Comparison of ENCODE assay signal across 9 mouse cellular contexts in the genomic region with DNA sequence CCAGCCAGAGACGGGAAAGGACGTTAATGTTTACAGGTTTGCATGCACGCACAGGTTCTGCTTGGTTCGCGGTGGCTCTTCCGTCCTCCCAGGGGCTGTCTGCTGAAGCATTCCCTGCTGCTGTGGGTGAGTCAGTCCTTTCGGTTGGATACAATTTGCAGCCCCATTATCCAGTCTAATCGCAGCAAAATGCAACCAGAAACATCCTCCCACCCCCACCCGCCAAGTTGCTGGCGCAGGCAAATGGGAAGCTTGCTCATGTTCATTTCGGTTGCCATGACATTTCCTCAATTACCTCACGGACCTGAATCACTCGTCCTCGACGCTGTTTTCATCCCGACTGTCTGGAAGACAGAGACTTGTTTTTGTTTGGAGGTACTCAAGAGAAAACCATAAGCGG.
DNase-seq lines count a peak whose midpoint lies in the region; ATAC-seq lines count a peak whose summit lies in the region.
"Had no signal": no experiment of that assay in that cellular context is flagged by ENCODE, and none has a peak within 500 bp of the region (broad histone marks: within the 10 kb centered on the region; RNA-seq: fewer than 3 reads in every experiment).

No protein-coding gene starts in this region.

- H3K4me1 ChIP-seq in forebrain, embryonic 14.5 days (ENCODE audit: control insufficient read depth, insufficient read depth, low read length), result peaks cover 25% of the 10 kb centered on the region

- no peak overlapping the region for H3K9ac ChIP-seq in forebrain, embryonic 14.5 days (ENCODE audit: low read length)

- H3K9me3 ChIP-seq in forebrain, embryonic 14.5 days (replicated peaks; ENCODE audit: control insufficient read depth, low read length), result no peaks in the 10 kb centered on the region

- peak overlapping the region; percentile 49; the same call in 1 of the 2 replicates for H3K27ac ChIP-seq in forebrain, embryonic 14.5 days (ENCODE audit: low read depth, low read length)

- H3K4me3 ChIP-seq in forebrain, embryonic 14.5 days (ENCODE audit: low read depth, low read length), result no peak overlapping the region

- intact Hi-C loops in left cerebral cortex, postnatal 14 days (cut with DNase I), result loop anchor here (5.0 kb wide), 1 partner anchor 441 kb away; no protein-coding TSS in a partner anchor

- ATAC-seq in frontal cortex, adult (ENCODE audit: low TSS enrichment), result peak; percentile 51
- peak; percentile 59 for ATAC-seq in forebrain, embryonic 14.5 days
- ATAC-seq in CD4-positive, CD25-positive, alpha-beta regulatory T cell, adult 4 months, result no peak

- no peaks in the 10 kb centered on the region for H3K27me3 ChIP-seq in forebrain, embryonic 14.5 days (replicated peaks; ENCODE audit: control insufficient read depth, insufficient read depth, low read length)

- DNase-seq in frontal cortex, postnatal 14 days (ENCODE audit: low spot score in 2 of 2), result no peak
- DNase-seq in forebrain, embryonic 14.5 days (ENCODE audit: low spot score), result peak; percentile 80
- peak; percentile 24 to 63 for DNase-seq in left cerebral cortex, postnatal 14 days (ENCODE audit: low spot score in 2 of 2)
- peak; percentile 51 to 53 for DNase-seq in right cerebral cortex, adult 2 months (ENCODE audit: low spot score in 2 of 2)
- DNase-seq in gastrocnemius, postnatal 10 days, result no peak
- DNase-seq in spleen, adult 12 weeks (ENCODE audit: low spot score), result no peak
- DNase-seq: adrenal gland, postnatal 14 days had no signal

- H3K4me2 ChIP-seq in forebrain, embryonic 14.5 days (ENCODE audit: low read length), result peak overlapping the region; percentile 8

- 33% methylated on average over 17 of the region's 17 CpGs for WGBS in forebrain, embryonic 14.5 days

- no peaks in the 10 kb centered on the region for H3K36me3 ChIP-seq in forebrain, embryonic 14.5 days (ENCODE audit: control insufficient read depth, insufficient read depth, low read length)

Comparison
In these comparisons a context has a peak if more than half of its experiments do, and no peak if none do; other contexts are left out.
1. DNase-seq: peak in forebrain, embryonic 14.5 days (single experiment), left cerebral cortex, postnatal 14 days (2 of 2) and right cerebral cortex, adult 2 months (2 of 2); none in frontal cortex, postnatal 14 days (0 of 2), gastrocnemius, postnatal 10 days (single experiment) and spleen, adult 12 weeks (single experiment).